Mouse (Mus musculus) forebrain, embryonic 12.5 days (tissue): ENCODE measurements around the gene Olfr195. TPM values are rescaled to one million over a fixed set of nuclear protein-coding genes. Genes with fewer than 3 reads are reported as not detected.
"Not testable (repeated sequence)": the region's sequence is repeated elsewhere in the genome, so short reads cannot be mapped to it uniquely, and the experiment has no call there.

Experiments
- ATAC-seq: fragments of 200-750 bp; cut with Nextera tagmentation; 2 replicates; pipeline ENCODE4 v1.8.0; 2017; ENCODE audit warnings: moderate TSS enrichment; ENCODE audit not compliant: low FRiP score
- H3K27ac ChIP-seq: fragments of 300-500 bp; sonication (generic); 2 replicates; pipeline ENCODE4 v1.5.1; 2016; ENCODE audit warnings: mild to moderate bottlenecking
- H3K27me3 ChIP-seq: fragments of 300-500 bp; sonication (generic); 2 replicates; pipeline ENCODE4 v1.6.1; 2016; ENCODE audit warnings: mild to moderate bottlenecking
- H3K36me3 ChIP-seq: fragments of 300-500 bp; sonication (generic); replicated peaks from 2 replicates; pipeline ENCODE4 v1.6.1; 2016; ENCODE audit warnings: mild to moderate bottlenecking
- H3K4me1 ChIP-seq: fragments of 300-500 bp; sonication (generic); 2 replicates; pipeline ENCODE4 v1.6.1; 2016
- H3K4me2 ChIP-seq: fragments of 300-500 bp; sonication (generic); 2 replicates; pipeline ENCODE4 v1.6.1; 2016; ENCODE audit warnings: mild to moderate bottlenecking, moderate library complexity
- H3K4me3 ChIP-seq: fragments of 300-500 bp; sonication (generic); replicated peaks from 2 replicates; pipeline ENCODE4 v1.5.1; 2016; ENCODE audit warnings: mild to moderate bottlenecking
- H3K9ac ChIP-seq: fragments of 300-500 bp; sonication (generic); 2 replicates; pipeline ENCODE4 v1.6.1; 2016; ENCODE audit warnings: mild to moderate bottlenecking
- H3K9me3 ChIP-seq: fragments of 300-500 bp; sonication (generic); 2 replicates; pipeline ENCODE4 v1.6.1; 2016
- WGBS: fragments of 180-500 bp; shearing (Covaris S2); methylation state at CpG from one replicate; pipeline ENCODE4 v1.1.7; 2016; 5-methylcytosine and 5-hydroxymethylcytosine counted together
- polyA plus RNA-seq: library from polyadenylated mRNA; unstranded; fragments of >200 nt; fragmentation: Nextera tagmentation; extraction: Ambion mirVana; gene quantifications from 2 replicates; pipeline ENCODE4 v1.2.1, GENCODE M21; 2016

Olfr195 gene
- not detected in 2 replicates for polyA plus RNA-seq

GRCm38 (mm10) chr16:59146746-59147145, at the start of gene Olfr195:
Gene Olfr195 (plus strand): TSS chr16:59147046.
- no peak for ATAC-seq
- H3K9ac ChIP-seq = no peak within 1 kb of the TSS
- H3K4me2 ChIP-seq = no peak within 1 kb of the TSS
- H3K27me3 ChIP-seq = no peaks in the 10 kb centered on the region
- 92% methylated on average over 1 of the region's 1 CpGs for WGBS
- no peak within 1 kb of the TSS for H3K27ac ChIP-seq
- no peaks in the 10 kb centered on the region for H3K9me3 ChIP-seq
- no peaks in the 10 kb centered on the region for H3K4me1 ChIP-seq
- H3K4me3 ChIP-seq = no peak within 1 kb of the TSS
- H3K36me3 ChIP-seq = no peaks in the 10 kb centered on the region

GRCm38 (mm10) chr16:59105312-59105711, 41.5 kb upstream of the Olfr195 start:
- no peak overlapping the region for H3K4me2 ChIP-seq
- H3K27me3 ChIP-seq = no peaks in the 10 kb centered on the region
- ATAC-seq = no peak
- no peak overlapping the region for H3K27ac ChIP-seq
- H3K9me3 ChIP-seq = no peaks in the 10 kb centered on the region
- H3K36me3 ChIP-seq = no peaks in the 10 kb centered on the region
- no peak overlapping the region for H3K4me3 ChIP-seq
- WGBS = 79% methylated on average over 2 of the region's 2 CpGs
- H3K9ac ChIP-seq = no peak overlapping the region
- H3K4me1 ChIP-seq = no peaks in the 10 kb centered on the region

- not testable (repeated sequence) for H3K36me3 ChIP-seq, ATAC-seq, H3K4me3 ChIP-seq, H3K27ac ChIP-seq, H3K4me1 ChIP-seq, H3K9ac ChIP-seq, H3K9me3 ChIP-seq, H3K4me2 ChIP-seq, H3K27me3 ChIP-seq
- WGBS = 75% methylated on average over 5 of the region's 5 CpGs
Observed at GRCm38 (mm10) chr16:59108522-59108921, 38.3 kb upstream of the Olfr195 start.

- Histone ChIP-seq H3K27ac (no peak within 1 kb of the TSS), H3K36me3 (no peaks in the 10 kb centered on the region), H3K4me1 (no peaks in the 10 kb centered on the region), H3K9ac (no peak within 1 kb of the TSS), H3K27me3 (no peaks in the 10 kb centered on the region), H3K4me2 (no peak within 1 kb of the TSS), H3K9me3 (no peaks in the 10 kb centered on the region), H3K4me3 (no peak within 1 kb of the TSS)
- no peak for ATAC-seq
- 89% methylated on average over 1 of the region's 1 CpGs for WGBS
Observed at GRCm38 (mm10) chr16:59111781-59112180, 35.1 kb upstream of the Olfr195 start, which contains the start of gene Olfr193. Gene Olfr193 (minus strand): TSS chr16:59111881.

- no peak within 1 kb of the TSS for H3K27ac ChIP-seq
- H3K9ac ChIP-seq = no peak within 1 kb of the TSS
- ATAC-seq = no peak
- no peaks in the 10 kb centered on the region for H3K9me3 ChIP-seq
- no peak within 1 kb of the TSS for H3K4me3 ChIP-seq
- H3K4me1 ChIP-seq = no peaks in the 10 kb centered on the region
- H3K27me3 ChIP-seq = no peaks in the 10 kb centered on the region
- no peaks in the 10 kb centered on the region for H3K36me3 ChIP-seq
- no peak within 1 kb of the TSS for H3K4me2 ChIP-seq
Observed at GRCm38 (mm10) chr16:59120969-59121368, 25.9 kb upstream of the Olfr195 start, which contains the start of gene Olfr194. Gene Olfr194 (minus strand): TSS chr16:59121069.

- no peaks in the 10 kb centered on the region for H3K4me1 ChIP-seq
- H3K27ac ChIP-seq = no peak overlapping the region
- 85% methylated on average over 1 of the region's 1 CpGs for WGBS
- ATAC-seq = no peak
- no peaks in the 10 kb centered on the region for H3K36me3 ChIP-seq
- no peaks in the 10 kb centered on the region for H3K27me3 ChIP-seq
- no peak overlapping the region for H3K9ac ChIP-seq
- H3K9me3 ChIP-seq = no peaks in the 10 kb centered on the region
- H3K4me2 ChIP-seq = no peak overlapping the region
- H3K4me3 ChIP-seq = no peak overlapping the region
Observed at GRCm38 (mm10) chr16:59130740-59131139, 16.1 kb upstream of the Olfr195 start.

- ATAC-seq = no peak
- H3K9me3 ChIP-seq = no peaks in the 10 kb centered on the region
- H3K36me3 ChIP-seq = no peaks in the 10 kb centered on the region
- H3K4me3 ChIP-seq = no peak overlapping the region
- H3K27me3 ChIP-seq = no peaks in the 10 kb centered on the region
- H3K27ac ChIP-seq = no peak overlapping the region
- H3K4me1 ChIP-seq = no peaks in the 10 kb centered on the region
- H3K4me2 ChIP-seq = no peak overlapping the region
- no peak overlapping the region for H3K9ac ChIP-seq
Observed at GRCm38 (mm10) chr16:59141105-59141504, 5.7 kb upstream of the Olfr195 start.

- WGBS = 95% methylated on average over 2 of the region's 2 CpGs
- H3K4me3 ChIP-seq = no peak overlapping the region
Observed at GRCm38 (mm10) chr16:59151996-59152395, 5.2 kb downstream of the Olfr195 start.

GRCm38 (mm10) chr16:59170354-59170753, 23.5 kb downstream of the Olfr195 start, which contains the start of gene Olfr196:
Gene Olfr196 (minus strand): TSS chr16:59170454.
- Histone ChIP-seq H3K4me2 (no peak within 1 kb of the TSS), H3K4me3 (no peak within 1 kb of the TSS), H3K27ac (no peak within 1 kb of the TSS), H3K27me3 (no peaks in the 10 kb centered on the region), H3K9ac (no peak within 1 kb of the TSS), H3K4me1 (no peaks in the 10 kb centered on the region), H3K9me3 (0 out of 2 replicates have a peak, but pooled peaks cover 3% of the 10 kb centered on the region), H3K36me3 (no peaks in the 10 kb centered on the region)
- WGBS = 74% methylated on average over 3 of the region's 3 CpGs
- ATAC-seq = no peak

More at GRCm38 (mm10) chr16:59151996-59152395, 5.2 kb downstream of the Olfr195 start:
- Histone ChIP-seq H3K9ac (no peak overlapping the region), H3K4me2 (no peak overlapping the region), H3K27me3 (no peaks in the 10 kb centered on the region), H3K27ac (no peak overlapping the region), H3K36me3 (no peaks in the 10 kb centered on the region), H3K4me1 (no peaks in the 10 kb centered on the region), H3K9me3 (no peaks in the 10 kb centered on the region)
- no peak for ATAC-seq

Other genes starting within 250 kb of the Olfr195 start
- gene Olfr181, start 218.3 kb upstream of the Olfr195 start, polyA plus RNA-seq = not detected in 2 replicates
- not detected in 2 replicates for gene Olfr180, start 217.7 kb upstream of the Olfr195 start, polyA plus RNA-seq
- not detected in 2 replicates for gene Olfr183, start 151.7 kb upstream of the Olfr195 start, polyA plus RNA-seq
- not detected in 2 replicates for gene Olfr186, start 116.8 kb upstream of the Olfr195 start, polyA plus RNA-seq
- gene Olfr187, start 107.3 kb upstream of the Olfr195 start, polyA plus RNA-seq = not detected in 2 replicates
- not detected in 2 replicates for gene Olfr190, start 69.0 kb upstream of the Olfr195 start, polyA plus RNA-seq
- gene Olfr191, start 57.2 kb upstream of the Olfr195 start, polyA plus RNA-seq = not detected in 2 replicates
- gene Olfr193, start 35.2 kb upstream of the Olfr195 start, polyA plus RNA-seq = not detected in 2 replicates
- gene Olfr194, start 26.0 kb upstream of the Olfr195 start, polyA plus RNA-seq = not detected in 2 replicates
- not detected in 2 replicates for gene Olfr196, start 23.4 kb downstream of the Olfr195 start, polyA plus RNA-seq
- gene Olfr198, start 56.5 kb downstream of the Olfr195 start, polyA plus RNA-seq = not detected in 2 replicates
- gene Olfr199, start 72.7 kb downstream of the Olfr195 start, polyA plus RNA-seq = not detected in 2 replicates
- gene Olfr201, start 125.6 kb downstream of the Olfr195 start, polyA plus RNA-seq = not detected in 2 replicates
- not detected in 2 replicates for gene Olfr202, start 139.7 kb downstream of the Olfr195 start, polyA plus RNA-seq
- gene Olfr203, start 151.8 kb downstream of the Olfr195 start, polyA plus RNA-seq = not detected in 2 replicates
- gene Olfr204, start 171.2 kb downstream of the Olfr195 start, polyA plus RNA-seq = not detected in 2 replicates
- gene Olfr205, start 184.1 kb downstream of the Olfr195 start, polyA plus RNA-seq = not detected in 2 replicates
- gene Olfr206, start 202.2 kb downstream of the Olfr195 start, polyA plus RNA-seq = not detected in 2 replicates
- gene Olfr209, start 216.9 kb downstream of the Olfr195 start, polyA plus RNA-seq = not detected in 2 replicates